Mouse (Mus musculus) spleen, adult 2 months (tissue): Measurements from ENCODE around the gene Sept11.

Experiments
- CTCF ChIP-seq: fragments of 200-500 bp; IDR thresholded peaks from 2 replicates; pipeline ENCODE4 v1.5.1; 2011; ENCODE audit warnings: mild to moderate bottlenecking, inconsistent platforms; ENCODE audit not compliant: insufficient read depth, insufficient read length, insufficient replicate concordance; ENCODE audit errors: extremely low read depth
- POLR2A ChIP-seq: fragments of 200-500 bp; IDR thresholded peaks from 2 replicates; pipeline ENCODE4 v1.6.1; 2011; ENCODE audit warnings: low read depth, low read length, inconsistent platforms

- TF ChIP-seq CTCF: no peak
- no peak for TF ChIP-seq POLR2A
Observed at GRCm38 (mm10) chr5:93151985-93152384, 58.7 kb downstream of the Sept11 start.
